Mouse (Mus musculus): ENCODE results near the gene Cox20. TPM values are rescaled to one million over a fixed set of nuclear protein-coding genes. Genes with fewer than 3 reads are reported as not detected.
A peak's percentile ranks its signal among the peaks of the same experiment; 100 is the strongest.

Gene Cox20
- polyA plus RNA-seq, 1 experiment from 2014 or later: 144 TPM

DNA sequence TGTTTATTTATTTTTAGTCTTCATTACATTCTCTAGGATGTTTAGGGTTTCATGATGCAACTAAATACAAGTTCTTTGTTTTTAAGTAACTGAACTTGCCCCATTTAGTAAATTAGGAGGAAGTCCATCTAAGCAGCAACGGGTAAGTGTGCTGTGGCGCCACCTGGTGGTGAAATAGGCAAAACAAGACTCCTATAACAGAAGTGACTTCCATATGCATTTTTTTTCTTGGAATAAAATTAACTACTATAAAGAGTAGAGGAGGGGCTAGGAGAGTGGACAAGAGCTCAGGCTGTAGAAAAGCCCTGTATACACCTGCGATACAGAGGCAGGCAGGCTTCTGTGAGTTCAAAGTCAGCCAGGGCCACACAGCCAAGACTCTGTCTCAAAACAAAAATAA is 15.5 kb upstream of the Cox20 start:
- H3K9me3 ChIP-seq: 0 out of 2 replicates have a peak, but pooled peaks cover 3% of the 10 kb centered on the region
- ATAC-seq (ENCODE audit: insufficient number of reproducible peaks, insufficient read depth, low FRiP score, low TSS enrichment): no peak

DNA sequence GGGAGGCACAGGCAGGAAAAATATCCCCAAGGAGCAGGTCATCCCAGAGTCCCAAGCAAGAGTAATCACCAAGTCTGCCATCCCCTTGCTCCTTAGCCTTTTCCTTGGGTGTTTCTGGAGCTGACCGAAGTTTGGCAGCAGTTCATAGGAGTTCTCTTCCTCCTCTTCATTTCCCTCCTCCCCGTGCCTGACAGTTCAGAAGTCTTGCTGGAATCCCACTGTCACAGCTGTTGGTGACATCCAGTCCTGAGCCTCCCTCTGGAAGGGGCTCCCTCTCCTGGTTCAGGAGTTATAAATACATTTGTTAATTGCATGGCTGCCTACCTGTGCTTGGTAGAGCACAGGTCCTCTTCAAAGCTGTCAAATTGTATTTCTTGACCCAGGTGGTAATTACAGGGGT is 9.4 kb upstream of the Cox20 start:
- H3K27ac ChIP-seq: no peak overlapping the region
- WGBS: 75% methylated on average over 2 of the region's 2 CpGs
- H3K27me3 ChIP-seq: no peaks in the 10 kb centered on the region
- ATAC-seq (ENCODE audit: insufficient number of reproducible peaks, insufficient read depth, low FRiP score, low TSS enrichment): no peak
- no peak overlapping the region for H3K4me2 ChIP-seq (replicated peaks)
- H3K4me1 ChIP-seq: no peaks in the 10 kb centered on the region
- no peaks in the 10 kb centered on the region for H3K36me3 ChIP-seq
- H3K9ac ChIP-seq: no peak overlapping the region
- H3K9me3 ChIP-seq: no peaks in the 10 kb centered on the region
- H3K4me3 ChIP-seq: no peak overlapping the region

More for the DNA sequence above, 15.5 kb upstream of the Cox20 start:
- no peak overlapping the region for H3K9ac ChIP-seq
- H3K4me2 ChIP-seq (replicated peaks): no peak overlapping the region
- no peak overlapping the region for H3K27ac ChIP-seq
- no peaks in the 10 kb centered on the region for H3K27me3 ChIP-seq
- 22% methylated on average over 3 of the region's 3 CpGs for WGBS
- no peaks in the 10 kb centered on the region for H3K36me3 ChIP-seq
- H3K4me1 ChIP-seq: no peaks in the 10 kb centered on the region
- H3K4me3 ChIP-seq: no peak overlapping the region

DNA sequence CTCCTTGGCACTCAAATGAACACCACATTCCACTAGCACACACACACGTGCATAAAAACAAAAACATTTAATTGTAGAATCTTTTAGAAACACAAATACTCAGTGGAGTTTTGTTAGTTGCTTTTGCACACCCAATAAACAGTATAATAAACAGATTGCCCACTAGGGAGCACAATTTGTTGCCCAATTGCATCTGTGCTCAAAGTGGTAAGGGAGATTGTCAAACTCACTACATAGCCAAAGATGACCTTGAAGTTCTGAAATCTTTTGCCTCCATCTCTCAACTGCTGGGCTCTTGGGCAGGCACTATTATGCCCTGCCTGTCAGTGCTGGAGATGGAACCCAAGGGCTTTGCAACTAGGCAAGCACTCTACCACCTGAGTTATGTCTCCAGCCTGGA is 8.8 kb upstream of the Cox20 start:
- Histone ChIP-seq H3K4me3 (no peak overlapping the region), H3K9me3 (no peaks in the 10 kb centered on the region), H3K36me3 (no peaks in the 10 kb centered on the region), H3K4me2 (replicated peaks) (no peak overlapping the region), H3K27me3 (no peaks in the 10 kb centered on the region), H3K9ac (no peak overlapping the region), H3K4me1 (no peaks in the 10 kb centered on the region), H3K27ac (no peak overlapping the region)
- ATAC-seq (ENCODE audit: insufficient number of reproducible peaks, insufficient read depth, low FRiP score, low TSS enrichment): no peak
- WGBS: 63% methylated on average over 1 of the region's 1 CpGs

DNA sequence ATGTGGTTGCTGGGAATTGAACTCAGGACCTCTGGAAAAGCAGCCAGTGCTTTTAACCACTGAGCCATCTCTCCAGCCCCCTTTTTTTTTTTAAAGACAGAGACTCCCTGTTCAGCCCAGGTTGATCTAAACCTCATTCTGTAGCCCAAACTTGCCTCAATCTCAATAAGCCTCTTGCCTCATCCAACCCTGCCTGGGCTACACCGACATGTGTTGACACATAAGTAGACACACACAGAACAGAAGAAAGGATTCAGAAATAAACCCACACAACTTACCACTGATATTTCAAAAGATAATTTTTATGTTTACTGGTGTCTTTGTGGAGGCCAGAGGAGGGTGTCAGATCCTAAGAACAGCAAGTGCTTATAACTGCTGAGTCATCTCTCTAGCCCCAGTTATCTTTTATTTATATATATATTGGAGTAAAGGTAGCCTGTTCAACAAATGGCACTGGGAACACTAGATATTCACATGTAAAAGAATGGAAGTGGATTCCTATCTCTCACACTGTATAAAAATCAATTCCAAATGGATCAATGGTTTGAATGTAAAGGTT is 5.8 kb upstream of the Cox20 start:
- WGBS: 95% methylated on average over 1 of the region's 1 CpGs
- no peak overlapping the region for H3K4me2 ChIP-seq (replicated peaks)
- H3K36me3 ChIP-seq: no peaks in the 10 kb centered on the region
- no peaks in the 10 kb centered on the region for H3K27me3 ChIP-seq
- no peak overlapping the region for H3K27ac ChIP-seq
- H3K4me3 ChIP-seq: no peak overlapping the region
- H3K9me3 ChIP-seq: no peaks in the 10 kb centered on the region
- no peak overlapping the region for H3K9ac ChIP-seq
- no peaks in the 10 kb centered on the region for H3K4me1 ChIP-seq
- ATAC-seq (ENCODE audit: insufficient number of reproducible peaks, insufficient read depth, low FRiP score, low TSS enrichment): no peak

DNA sequence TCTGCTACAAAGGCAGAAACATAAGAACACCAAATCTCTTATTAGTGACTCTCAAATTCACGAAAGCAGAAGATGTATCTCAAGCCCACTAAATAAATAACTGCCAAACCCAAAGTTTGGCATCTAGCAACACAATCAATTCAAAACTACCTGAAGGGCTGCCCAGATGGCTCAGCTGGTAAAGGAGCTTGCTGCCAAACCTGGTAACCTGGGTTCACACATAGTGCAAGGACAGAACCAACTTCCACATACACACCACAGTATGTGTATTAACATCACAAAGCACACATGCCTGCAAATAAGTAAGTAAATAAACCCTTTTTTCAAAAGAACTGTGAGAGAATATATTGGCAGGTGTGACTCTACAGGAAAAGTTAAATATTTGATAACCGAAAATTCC is 4.7 kb upstream of the Cox20 start:
- H3K4me2 ChIP-seq (replicated peaks): no peak overlapping the region
- H3K27ac ChIP-seq: no peak overlapping the region
- H3K9ac ChIP-seq: no peak overlapping the region
- H3K9me3 ChIP-seq: no peaks in the 10 kb centered on the region
- H3K4me1 ChIP-seq: no peaks in the 10 kb centered on the region
- ATAC-seq (ENCODE audit: insufficient number of reproducible peaks, insufficient read depth, low FRiP score, low TSS enrichment): no peak
- WGBS: 86% methylated on average over 2 of the region's 2 CpGs
- H3K4me3 ChIP-seq: no peak overlapping the region
- H3K36me3 ChIP-seq: no peaks in the 10 kb centered on the region
- H3K27me3 ChIP-seq: no peaks in the 10 kb centered on the region

DNA sequence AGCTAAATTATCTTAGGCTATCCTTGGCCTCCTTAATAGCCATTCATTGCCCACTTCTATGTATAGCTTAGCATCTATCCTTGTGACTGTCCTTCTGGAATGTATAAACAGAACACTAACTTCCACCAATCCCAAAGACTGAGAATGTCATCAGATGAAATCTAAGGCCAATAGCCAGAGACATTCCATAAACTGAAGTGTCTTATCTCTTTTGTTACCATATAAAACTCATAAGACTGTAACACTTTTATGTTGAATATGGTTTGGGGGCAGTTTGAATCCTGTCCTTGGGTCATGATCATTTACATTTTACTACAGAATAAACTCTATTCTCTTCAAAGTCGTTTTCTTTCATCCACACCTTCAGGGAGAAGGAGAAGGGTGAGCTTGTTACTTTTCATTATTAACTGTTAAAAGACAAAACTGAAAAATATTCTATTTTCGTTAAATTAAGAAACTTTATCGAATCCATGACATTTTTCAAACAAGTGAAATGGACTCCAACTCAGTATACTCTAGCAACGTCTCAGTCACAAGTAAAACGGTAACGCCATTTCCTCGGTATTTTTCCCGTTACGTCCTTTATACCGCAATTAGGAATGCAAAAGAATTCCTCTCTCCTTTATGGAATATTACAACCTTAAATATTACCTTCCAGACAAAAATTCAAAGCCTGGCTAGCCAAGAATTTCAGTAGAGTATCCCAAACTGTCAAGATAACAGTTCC is 1.5 kb upstream of the Cox20 start:
- 55% methylated on average over 10 of the region's 10 CpGs for WGBS
- H3K36me3 ChIP-seq: peaks cover 6% of the 10 kb centered on the region; the same call in 1 of the 2 replicates
- H3K27me3 ChIP-seq: no peaks in the 10 kb centered on the region
- H3K4me3 ChIP-seq: peak overlapping the region; percentile 57
- peak overlapping the region; percentile 53 for H3K4me2 ChIP-seq (replicated peaks)
- H3K27ac ChIP-seq: peak overlapping the region; percentile 99
- H3K4me1 ChIP-seq: peaks cover 16% of the 10 kb centered on the region
- ATAC-seq (ENCODE audit: insufficient number of reproducible peaks, insufficient read depth, low FRiP score, low TSS enrichment): no peak
- peak overlapping the region; percentile 85 for H3K9ac ChIP-seq
- H3K9me3 ChIP-seq: no peaks in the 10 kb centered on the region

DNA sequence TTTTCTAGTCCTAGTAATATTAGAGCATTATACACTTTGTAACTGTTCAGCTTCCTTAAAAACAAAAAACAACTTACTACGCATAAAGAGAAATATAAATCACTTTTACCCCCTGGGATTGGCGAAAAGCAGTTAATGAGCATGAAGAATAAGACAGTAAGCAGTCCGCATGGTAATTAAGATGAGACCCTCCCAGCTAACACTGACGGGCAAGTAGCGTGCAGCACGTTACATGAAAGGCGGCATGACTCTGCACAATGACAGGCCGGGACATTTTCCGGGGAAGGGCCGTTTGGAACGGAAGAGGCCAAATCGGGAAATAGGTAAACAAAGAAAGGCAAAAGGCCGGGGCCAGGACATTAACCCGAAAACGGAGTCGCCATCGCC is 935 bp upstream of the Cox20 start:
- H3K4me3 ChIP-seq: peak overlapping the region; percentile 57
- H3K27ac ChIP-seq: peak overlapping the region; percentile 99
- WGBS: under 1% methylated on average over 17 of the region's 17 CpGs
- peak; percentile 53 for ATAC-seq (ENCODE audit: insufficient number of reproducible peaks, insufficient read depth, low FRiP score, low TSS enrichment)
- H3K36me3 ChIP-seq: peaks cover 11% of the 10 kb centered on the region
- H3K9me3 ChIP-seq: no peaks in the 10 kb centered on the region
- peak overlapping the region; percentile 53 for H3K4me2 ChIP-seq (replicated peaks)
- H3K4me1 ChIP-seq: peaks cover 16% of the 10 kb centered on the region
- H3K27me3 ChIP-seq: no peaks in the 10 kb centered on the region
- peak overlapping the region; percentile 85 for H3K9ac ChIP-seq

DNA sequence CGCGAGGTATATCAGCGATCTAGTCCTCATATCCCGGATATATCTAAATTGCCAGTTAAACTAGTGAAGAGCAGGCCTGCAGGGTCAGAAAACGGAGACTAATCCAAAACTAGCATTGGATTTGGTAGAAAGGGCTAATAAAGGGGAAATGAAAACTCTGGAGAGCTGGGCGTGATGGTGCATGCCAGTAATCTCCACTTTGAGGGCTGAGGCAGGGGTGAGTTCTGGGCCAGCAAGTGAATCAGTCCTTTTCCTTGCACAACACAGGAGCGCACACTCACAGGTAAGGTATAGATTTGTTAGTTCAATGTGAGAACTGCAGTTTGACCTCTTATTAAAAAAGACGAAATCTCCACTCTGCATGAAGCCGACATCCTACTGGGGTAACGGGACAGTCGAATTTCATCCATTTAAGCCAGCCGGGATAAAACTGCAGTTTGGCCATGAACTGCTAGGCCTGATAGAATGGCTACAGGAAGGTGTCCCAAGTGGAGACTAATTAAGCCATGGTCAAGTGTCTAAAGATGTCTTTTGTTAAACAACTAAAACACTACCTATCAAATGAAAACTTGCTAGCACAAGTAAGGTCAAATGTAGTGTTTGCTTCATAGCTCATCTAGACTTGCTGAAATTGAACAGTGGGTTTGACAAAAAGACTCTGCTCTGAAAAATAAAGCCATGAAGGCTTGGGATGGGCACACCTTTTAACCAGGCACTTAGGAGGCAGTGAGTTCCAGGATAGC is 536 bp downstream of the Cox20 start:
- H3K27me3 ChIP-seq: no peaks in the 10 kb centered on the region
- peak overlapping the region; percentile 99 for H3K27ac ChIP-seq
- no peaks in the 10 kb centered on the region for H3K9me3 ChIP-seq
- H3K4me2 ChIP-seq (replicated peaks): peak overlapping the region; percentile 53
- ATAC-seq (ENCODE audit: insufficient number of reproducible peaks, insufficient read depth, low FRiP score, low TSS enrichment): peak; percentile 31; the same call in 1 of the 2 replicates
- H3K36me3 ChIP-seq: peaks cover 22% of the 10 kb centered on the region
- 1% methylated on average over 12 of the region's 12 CpGs for WGBS
- H3K4me3 ChIP-seq: peak overlapping the region; percentile 57
- peaks cover 16% of the 10 kb centered on the region for H3K4me1 ChIP-seq
- H3K9ac ChIP-seq: peak overlapping the region; percentile 85

DNA sequence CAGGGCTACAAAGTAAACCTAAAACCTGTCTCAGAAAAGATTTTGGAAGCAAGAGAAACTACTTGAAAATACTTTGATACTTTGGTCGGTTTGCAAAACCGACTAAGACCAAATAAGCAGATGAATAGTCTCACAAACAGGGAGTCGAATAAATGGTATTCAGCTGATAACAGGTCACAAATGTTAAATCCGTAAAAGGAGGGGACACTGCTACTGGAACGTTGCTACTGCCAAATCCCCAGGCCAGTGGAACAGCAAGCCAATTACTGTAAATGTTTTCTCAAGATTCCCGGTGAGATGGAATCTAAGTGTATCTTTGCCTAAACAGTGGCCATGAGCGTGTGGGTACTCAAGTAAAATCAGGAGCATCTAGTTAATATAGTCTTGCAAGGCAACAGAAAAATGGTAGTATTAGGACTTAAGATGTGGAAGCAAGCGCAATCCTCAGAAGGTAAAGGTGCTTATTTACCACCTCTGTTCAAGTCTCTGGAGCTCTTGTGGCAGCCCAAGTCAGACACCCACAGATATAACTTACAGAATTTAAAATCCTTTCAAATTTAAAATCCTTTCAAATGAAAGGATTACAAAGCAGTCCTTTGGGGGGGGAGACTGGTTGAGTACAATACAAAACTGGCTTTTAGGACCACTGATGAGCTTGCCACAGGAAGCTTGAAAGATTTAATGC is 1.2 kb downstream of the Cox20 start:
- peaks cover 29% of the 10 kb centered on the region for H3K36me3 ChIP-seq
- ATAC-seq (ENCODE audit: insufficient number of reproducible peaks, insufficient read depth, low FRiP score, low TSS enrichment): no peak

DNA sequence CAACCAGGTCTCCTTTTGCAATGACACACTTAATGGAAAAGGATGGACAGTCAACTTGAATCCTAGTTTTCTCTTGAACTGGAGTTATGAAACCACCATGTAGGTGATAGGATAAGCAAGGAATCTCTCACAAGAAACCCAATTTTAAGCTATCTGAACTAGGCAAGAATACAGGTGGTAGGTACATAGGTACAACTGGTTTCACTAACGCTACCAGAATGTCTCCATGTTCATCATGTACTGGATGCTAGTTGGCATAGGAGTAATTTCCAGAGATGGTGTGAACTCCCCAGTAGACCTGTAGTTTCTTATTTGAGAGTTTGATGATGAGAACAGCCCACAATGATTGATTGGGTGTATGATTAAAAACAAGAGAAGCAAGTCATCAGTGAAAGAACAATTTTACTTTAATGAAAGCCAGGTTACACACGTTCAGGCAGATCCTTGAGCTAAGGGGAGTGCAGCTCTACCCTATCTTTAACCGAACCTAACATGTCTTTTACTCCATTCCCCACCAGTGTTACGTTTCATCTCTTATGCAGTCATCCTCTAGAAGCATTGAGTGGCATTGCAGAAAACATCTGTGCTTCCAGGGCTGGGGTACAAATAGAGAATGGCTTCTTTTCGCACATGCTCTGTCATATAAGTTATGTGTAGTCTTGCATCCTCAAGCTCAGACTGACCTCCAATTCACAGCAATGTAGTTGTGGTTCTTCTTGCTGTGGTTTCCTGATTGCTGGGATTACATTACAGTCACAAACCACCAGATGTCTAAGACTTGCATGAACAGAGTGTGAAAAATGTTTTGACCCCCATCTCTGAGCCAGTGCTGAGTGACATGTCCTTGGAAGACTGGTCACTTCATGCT is 2.0 kb downstream of the Cox20 start:
- no peak overlapping the region; the same call in 1 of the 2 replicates for H3K9ac ChIP-seq

More for the DNA sequence above, 1.2 kb downstream of the Cox20 start:
- 22% methylated on average over 8 of the region's 8 CpGs for WGBS
- Histone ChIP-seq H3K4me3 (peak overlapping the region; percentile 57), H3K27ac (peak overlapping the region; percentile 99), H3K4me1 (peaks cover 16% of the 10 kb centered on the region), H3K4me2 (replicated peaks) (peak overlapping the region; percentile 53), H3K9me3 (no peaks in the 10 kb centered on the region), H3K27me3 (no peaks in the 10 kb centered on the region), H3K9ac (peak overlapping the region; percentile 85)

More for the DNA sequence above, 2.0 kb downstream of the Cox20 start:
- no peak for ATAC-seq (ENCODE audit: insufficient number of reproducible peaks, insufficient read depth, low FRiP score, low TSS enrichment)
- Histone ChIP-seq H3K27ac (peak overlapping the region; percentile 99), H3K9me3 (no peaks in the 10 kb centered on the region), H3K36me3 (peaks cover 29% of the 10 kb centered on the region), H3K4me2 (replicated peaks) (peak overlapping the region; percentile 53), H3K27me3 (no peaks in the 10 kb centered on the region), H3K4me1 (peaks cover 16% of the 10 kb centered on the region), H3K4me3 (peak overlapping the region; percentile 57)
- 40% methylated on average over 5 of the region's 5 CpGs for WGBS

All from embryonic facial prominence, embryonic 12.5 days (tissue).